Mouse (Mus musculus) liver, adult 2 months (tissue): ENCODE data around the gene Pabpc4.

ENCODE experiments used
- CTCF ChIP-seq: fragments of 200-500 bp; IDR thresholded peaks from 2 replicates; pipeline ENCODE4 v1.5.1; 2011; ENCODE audit warnings: low read depth, low read length, control low read depth
- POLR2A ChIP-seq: fragments of 200-500 bp; IDR thresholded peaks from 2 replicates; pipeline ENCODE4 v1.6.1; 2011; ENCODE audit warnings: low read length, control low read depth; ENCODE audit not compliant: insufficient read depth; ENCODE audit errors: extremely low read depth

- no peak for TF ChIP-seq CTCF
- TF ChIP-seq POLR2A = no peak
These were observed 50.9 kb downstream of the Pabpc4 start for GRCm38 (mm10) chr4:123313010-123313409.
